Mouse (Mus musculus): ENCODE measurements around the gene Dock11. TPM values are rescaled to one million over a fixed set of nuclear protein-coding genes. Genes with fewer than 3 reads are reported as not detected.

The Dock11 gene
- polyA plus RNA-seq, 1 experiment from 2014 or later: 12.1 TPM

DNA sequence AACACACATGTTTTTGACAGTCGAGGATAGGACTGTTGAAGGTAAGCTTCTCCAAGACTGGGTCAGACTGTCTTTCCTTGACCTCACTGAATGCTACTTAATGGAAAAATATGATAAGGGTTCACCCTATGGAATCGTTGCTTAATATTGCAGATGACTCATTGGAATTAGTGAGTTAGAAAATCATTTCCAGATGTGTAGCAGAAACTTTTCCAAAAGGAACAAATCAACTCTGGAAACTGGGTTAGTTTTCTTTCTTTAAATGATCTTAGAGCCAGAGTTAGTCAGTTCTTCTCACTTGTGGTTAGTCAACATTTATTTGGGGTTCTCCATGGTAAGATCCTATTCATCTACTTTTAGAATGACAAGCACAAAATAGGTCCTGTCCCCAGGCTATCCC lies 30.9 kb downstream of the Dock11 start:
- ATAC-seq (ENCODE audit: insufficient number of reproducible peaks, low FRiP score): no peak
- 57% methylated on average over 2 of the region's 2 CpGs for WGBS
- no peak overlapping the region for H3K27ac ChIP-seq (ENCODE audit: poor library complexity, severe bottlenecking)

DNA sequence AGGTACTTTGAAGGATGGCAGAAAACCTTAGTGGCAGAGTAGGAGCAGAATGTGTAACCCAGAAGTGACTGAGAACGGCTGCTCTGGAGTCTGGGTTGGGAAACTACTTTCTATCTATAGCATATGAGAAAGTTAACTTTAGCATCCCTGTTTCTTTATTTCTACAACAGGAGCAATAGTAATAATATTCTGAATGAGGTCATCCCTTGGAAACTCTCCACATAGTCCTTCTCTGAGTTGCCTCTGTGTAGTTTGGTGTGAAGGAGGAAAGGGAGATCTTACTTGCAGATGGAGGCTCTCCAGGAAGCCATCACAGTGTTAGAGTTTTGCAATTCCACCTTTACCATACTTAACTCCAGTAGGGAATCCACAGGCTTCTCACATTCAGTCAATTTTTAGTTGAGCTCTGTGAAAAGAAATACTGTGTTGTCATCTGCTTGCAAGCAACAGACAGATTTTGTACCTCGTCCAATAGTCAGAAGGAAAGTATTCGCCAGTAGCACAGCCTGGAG lies 31.5 kb downstream of the Dock11 start:
- Histone ChIP-seq H3K4me3 (no peak overlapping the region), H3K9me3 (replicated peaks) (no peaks in the 10 kb centered on the region), H3K9ac (no peak overlapping the region), H3K4me1 (replicated peaks) (no peaks in the 10 kb centered on the region), H3K27ac (ENCODE audit: poor library complexity, severe bottlenecking) (no peak overlapping the region), H3K27me3 (replicated peaks) (no peaks in the 10 kb centered on the region), H3K4me2 (no peak overlapping the region), H3K36me3 (no peaks in the 10 kb centered on the region)
- ATAC-seq (ENCODE audit: insufficient number of reproducible peaks, low FRiP score): no peak
- WGBS: 67% methylated on average over 3 of the region's 3 CpGs

More for the DNA sequence above, 30.9 kb downstream of the Dock11 start:
- H3K4me1 ChIP-seq (replicated peaks): no peaks in the 10 kb centered on the region
- H3K9ac ChIP-seq: no peak overlapping the region
- H3K4me2 ChIP-seq: no peak overlapping the region
- H3K27me3 ChIP-seq (replicated peaks): no peaks in the 10 kb centered on the region
- H3K4me3 ChIP-seq: no peak overlapping the region
- H3K9me3 ChIP-seq (replicated peaks): no peaks in the 10 kb centered on the region
- H3K36me3 ChIP-seq: no peaks in the 10 kb centered on the region

GRCm38 (mm10) chrX:35921922-35922321 lies 33.3 kb downstream of the Dock11 start:
- no peaks in the 10 kb centered on the region for H3K4me1 ChIP-seq (replicated peaks)
- ATAC-seq (ENCODE audit: insufficient number of reproducible peaks, low FRiP score): no peak
- H3K4me2 ChIP-seq: no peak overlapping the region
- H3K9me3 ChIP-seq (replicated peaks): no peaks in the 10 kb centered on the region
- H3K36me3 ChIP-seq: no peaks in the 10 kb centered on the region
- 66% methylated on average over 3 of the region's 3 CpGs for WGBS
- no peak overlapping the region for H3K9ac ChIP-seq
- no peak overlapping the region for H3K27ac ChIP-seq (ENCODE audit: poor library complexity, severe bottlenecking)
- H3K27me3 ChIP-seq (replicated peaks): no peaks in the 10 kb centered on the region
- no peak overlapping the region for H3K4me3 ChIP-seq

DNA sequence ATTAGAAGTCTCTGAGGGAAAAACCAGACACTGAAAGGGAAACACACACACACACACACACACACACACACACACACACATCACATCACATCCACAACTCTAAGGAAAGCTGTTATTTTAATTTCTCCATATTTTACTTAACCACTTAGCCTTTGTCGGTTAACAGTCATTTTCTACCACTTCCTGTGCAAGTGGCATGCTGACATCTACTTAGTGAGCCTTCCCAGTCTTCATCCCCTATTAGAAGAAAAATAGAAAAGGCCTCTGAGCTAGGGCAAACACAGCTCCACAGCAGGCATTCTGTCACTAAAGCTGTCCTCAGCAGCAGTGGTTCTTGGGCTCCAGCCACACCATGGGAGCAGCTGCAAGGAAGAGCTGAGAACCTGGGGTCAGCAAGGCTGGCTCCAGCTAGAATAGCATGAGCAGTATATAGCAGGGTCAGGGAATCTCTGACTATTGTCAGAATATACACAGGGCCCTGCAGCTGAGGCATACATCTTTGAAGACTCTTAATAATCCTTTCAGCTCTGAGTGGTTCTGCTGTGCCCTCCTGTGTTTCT lies 36.2 kb downstream of the Dock11 start:
- H3K4me1 ChIP-seq (replicated peaks): 0 out of 2 replicates have a peak, but pooled peaks cover under 1% of the 10 kb centered on the region
- H3K9me3 ChIP-seq (replicated peaks): no peaks in the 10 kb centered on the region
- H3K27me3 ChIP-seq (replicated peaks): no peaks in the 10 kb centered on the region
- no peak overlapping the region for H3K9ac ChIP-seq
- ATAC-seq (ENCODE audit: insufficient number of reproducible peaks, low FRiP score): no peak
- WGBS: 50% methylated on average over 1 of the region's 1 CpGs
- H3K4me3 ChIP-seq: no peak overlapping the region
- H3K4me2 ChIP-seq: no peak overlapping the region
- H3K27ac ChIP-seq (ENCODE audit: poor library complexity, severe bottlenecking): no peak overlapping the region
- no peaks in the 10 kb centered on the region for H3K36me3 ChIP-seq

GRCm38 (mm10) chrX:35930094-35930933 lies 41.7 kb downstream of the Dock11 start:
- Histone ChIP-seq H3K36me3 (no peaks in the 10 kb centered on the region), H3K4me3 (no peak overlapping the region), H3K27ac (ENCODE audit: poor library complexity, severe bottlenecking) (no peak overlapping the region; the same call in 1 of the 2 replicates), H3K9me3 (replicated peaks) (no peaks in the 10 kb centered on the region), H3K27me3 (replicated peaks) (no peaks in the 10 kb centered on the region), H3K4me1 (replicated peaks) (peaks cover 12% of the 10 kb centered on the region; the same call in 1 of the 2 replicates), H3K4me2 (no peak overlapping the region), H3K9ac (no peak overlapping the region)
- WGBS: 43% methylated on average over 9 of the region's 9 CpGs
- ATAC-seq (ENCODE audit: insufficient number of reproducible peaks, low FRiP score): peak; percentile 55; the same call in 1 of the 2 replicates

DNA sequence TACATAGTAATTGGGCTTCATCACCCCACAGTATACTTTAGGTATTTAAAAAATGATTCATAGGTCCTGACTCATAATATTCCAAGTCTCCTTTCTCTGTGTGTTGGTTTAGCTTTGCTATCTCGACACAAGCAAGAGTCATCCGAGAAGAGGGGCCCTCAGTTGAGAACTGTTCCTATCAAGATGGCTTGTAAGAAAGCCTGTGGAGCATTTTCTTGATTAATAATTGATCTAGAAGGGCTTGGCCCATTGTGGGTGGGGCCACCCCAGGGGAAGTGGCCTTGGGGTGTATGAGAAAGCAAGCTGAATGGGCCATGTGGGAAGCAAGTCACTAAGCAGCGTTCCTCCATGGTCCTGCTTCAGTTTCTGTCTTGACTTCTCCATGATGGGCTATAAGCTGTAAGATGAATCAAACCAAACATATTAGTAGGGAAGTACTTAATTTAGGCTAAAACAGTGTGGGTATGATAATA lies 42.3 kb downstream of the Dock11 start:
- peaks cover 12% of the 10 kb centered on the region; the same call in 1 of the 2 replicates for H3K4me1 ChIP-seq (replicated peaks)
- no peak for ATAC-seq (ENCODE audit: insufficient number of reproducible peaks, low FRiP score)
- no peaks in the 10 kb centered on the region for H3K27me3 ChIP-seq (replicated peaks)
- H3K27ac ChIP-seq (ENCODE audit: poor library complexity, severe bottlenecking): no peak overlapping the region
- no peak overlapping the region for H3K4me3 ChIP-seq
- no peak overlapping the region for H3K4me2 ChIP-seq
- H3K9me3 ChIP-seq (replicated peaks): no peaks in the 10 kb centered on the region
- no peaks in the 10 kb centered on the region for H3K36me3 ChIP-seq
- 52% methylated on average over 3 of the region's 3 CpGs for WGBS
- H3K9ac ChIP-seq: no peak overlapping the region

DNA sequence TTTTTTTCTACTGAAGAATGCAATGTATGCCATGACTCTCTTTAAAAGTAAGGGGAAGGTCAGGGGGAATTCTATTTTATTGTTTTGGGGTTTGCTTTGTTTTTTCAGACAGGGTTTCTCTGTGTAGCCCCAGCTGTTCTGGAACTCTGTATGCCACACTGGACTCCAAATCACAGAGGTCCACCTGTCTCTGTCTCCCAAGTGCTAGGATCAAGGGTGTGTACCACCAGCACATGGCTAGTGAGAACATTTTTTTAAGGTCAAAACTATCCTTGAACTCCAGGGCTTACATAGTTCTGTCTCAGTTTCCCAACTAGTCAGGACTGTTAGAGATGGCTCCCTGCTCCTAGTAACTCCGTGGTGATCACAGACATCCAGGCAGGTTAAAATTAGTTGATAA lies 43.3 kb downstream of the Dock11 start:
- no peaks in the 10 kb centered on the region for H3K9me3 ChIP-seq (replicated peaks)
- 35% methylated on average over 1 of the region's 1 CpGs for WGBS
- H3K27me3 ChIP-seq (replicated peaks): no peaks in the 10 kb centered on the region
- no peak overlapping the region for H3K27ac ChIP-seq (ENCODE audit: poor library complexity, severe bottlenecking)
- H3K4me2 ChIP-seq: no peak overlapping the region
- no peaks in the 10 kb centered on the region for H3K36me3 ChIP-seq
- no peak overlapping the region for H3K4me3 ChIP-seq
- H3K4me1 ChIP-seq (replicated peaks): peaks cover 12% of the 10 kb centered on the region; the same call in 1 of the 2 replicates
- no peak overlapping the region for H3K9ac ChIP-seq
- no peak for ATAC-seq (ENCODE audit: insufficient number of reproducible peaks, low FRiP score)

- Histone ChIP-seq H3K9ac (no peak overlapping the region), H3K4me3 (no peak overlapping the region), H3K27me3 (replicated peaks) (no peaks in the 10 kb centered on the region), H3K27ac (ENCODE audit: poor library complexity, severe bottlenecking) (no peak overlapping the region), H3K4me2 (no peak overlapping the region), H3K36me3 (no peaks in the 10 kb centered on the region), H3K9me3 (replicated peaks) (no peaks in the 10 kb centered on the region), H3K4me1 (replicated peaks) (peaks cover 12% of the 10 kb centered on the region; the same call in 1 of the 2 replicates)
- no peak for ATAC-seq (ENCODE audit: insufficient number of reproducible peaks, low FRiP score)
Observed at GRCm38 (mm10) chrX:35932952-35933351, 44.3 kb downstream of the Dock11 start.

DNA sequence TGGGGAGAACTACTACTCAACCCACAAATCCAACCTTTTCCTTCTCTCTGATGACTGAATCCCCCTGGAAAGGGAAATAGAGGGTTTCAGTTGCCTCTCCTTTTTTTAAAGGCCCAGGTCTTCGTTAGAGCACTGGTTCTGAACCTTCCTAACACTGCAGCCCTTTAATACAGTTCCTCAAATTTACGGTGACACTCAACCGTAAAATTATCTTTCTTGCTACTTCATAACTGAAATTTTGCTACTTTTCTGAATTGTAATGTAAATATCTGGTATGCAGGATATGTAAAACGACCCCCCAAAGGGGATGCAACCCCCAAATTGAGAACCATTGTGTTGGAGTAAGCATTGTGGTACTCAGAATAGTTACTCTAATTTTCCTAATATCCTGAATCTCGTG lies 49.5 kb downstream of the Dock11 start:
- peaks cover 5% of the 10 kb centered on the region; the same call in 1 of the 2 replicates for H3K4me1 ChIP-seq (replicated peaks)
- H3K27ac ChIP-seq (ENCODE audit: poor library complexity, severe bottlenecking): no peak overlapping the region
- H3K9ac ChIP-seq: no peak overlapping the region
- WGBS: 75% methylated on average over 5 of the region's 5 CpGs
- H3K9me3 ChIP-seq (replicated peaks): no peaks in the 10 kb centered on the region
- H3K36me3 ChIP-seq: no peaks in the 10 kb centered on the region
- no peaks in the 10 kb centered on the region for H3K27me3 ChIP-seq (replicated peaks)
- no peak overlapping the region for H3K4me3 ChIP-seq
- ATAC-seq (ENCODE audit: insufficient number of reproducible peaks, low FRiP score): no peak
- no peak overlapping the region for H3K4me2 ChIP-seq

DNA sequence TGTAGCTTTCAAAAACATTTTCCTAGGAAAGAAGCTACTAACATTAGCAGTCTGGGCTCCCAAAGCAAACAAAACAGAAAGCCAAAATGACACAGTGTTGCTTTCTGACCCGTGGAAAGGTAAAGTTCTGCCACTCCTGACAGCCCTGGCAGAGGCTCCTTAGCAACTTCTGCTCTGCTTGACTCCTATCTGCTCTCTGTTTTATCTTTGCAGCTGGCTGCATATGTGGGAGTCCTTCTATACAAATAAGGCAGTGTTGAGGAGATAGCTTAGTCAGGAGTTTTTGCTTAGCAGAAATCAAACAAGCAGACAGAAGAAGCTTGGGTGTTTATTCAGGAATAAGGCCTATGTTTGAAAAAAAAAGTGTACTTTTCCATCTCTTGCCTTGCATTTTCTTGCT lies 57.8 kb downstream of the Dock11 start:
- no peak for ATAC-seq (ENCODE audit: insufficient number of reproducible peaks, low FRiP score)
- H3K27me3 ChIP-seq (replicated peaks): no peaks in the 10 kb centered on the region
- no peak overlapping the region for H3K9ac ChIP-seq
- no peaks in the 10 kb centered on the region for H3K4me1 ChIP-seq (replicated peaks)
- no peak overlapping the region for H3K4me3 ChIP-seq
- no peaks in the 10 kb centered on the region for H3K36me3 ChIP-seq
- 44% methylated on average over 1 of the region's 1 CpGs for WGBS
- H3K4me2 ChIP-seq: no peak overlapping the region
- H3K27ac ChIP-seq (ENCODE audit: poor library complexity, severe bottlenecking): no peak overlapping the region
- H3K9me3 ChIP-seq (replicated peaks): no peaks in the 10 kb centered on the region

GRCm38 (mm10) chrX:35950135-35950534 lies 61.5 kb downstream of the Dock11 start:
- H3K36me3 ChIP-seq: no peaks in the 10 kb centered on the region
- no peak overlapping the region for H3K9ac ChIP-seq
- no peaks in the 10 kb centered on the region for H3K27me3 ChIP-seq (replicated peaks)
- no peak overlapping the region for H3K27ac ChIP-seq (ENCODE audit: poor library complexity, severe bottlenecking)
- 82% methylated on average over 4 of the region's 4 CpGs for WGBS
- H3K9me3 ChIP-seq (replicated peaks): no peaks in the 10 kb centered on the region
- H3K4me3 ChIP-seq: no peak overlapping the region
- no peaks in the 10 kb centered on the region for H3K4me1 ChIP-seq (replicated peaks)
- no peak overlapping the region for H3K4me2 ChIP-seq
- ATAC-seq (ENCODE audit: insufficient number of reproducible peaks, low FRiP score): no peak
